Mouse (Mus musculus) thymus, postnatal 25 days (tissue): ENCODE results near the gene Ppp1r15b.
A peak's percentile ranks its signal among the peaks of the same experiment; 100 is the strongest.

ENCODE experiments used
- DNase-seq: peaks from one replicate; pipeline ENCODE4 v3.0.0; 2022

Gene Ppp1r15b

GRCm38 (mm10) chr1:133130638-133131560 lies at the start of gene Ppp1r15b:
TSS of gene Ppp1r15b (plus strand) at chr1:133131143.
- DNase-seq = peak; percentile 97

- DNase-seq = no peak
These were observed 47.9 kb upstream of the Ppp1r15b start for GRCm38 (mm10) chr1:133083003-133083546.

GRCm38 (mm10) chr1:133083942-133084625 lies 46.9 kb upstream of the Ppp1r15b start:
- no peak for DNase-seq

GRCm38 (mm10) chr1:133084708-133085416 lies 46.1 kb upstream of the Ppp1r15b start:
- no peak for DNase-seq

- no peak for DNase-seq
These were observed 45.6 kb upstream of the Ppp1r15b start for GRCm38 (mm10) chr1:133085417-133085742.

- DNase-seq = no peak
These were observed 44.1 kb upstream of the Ppp1r15b start for GRCm38 (mm10) chr1:133086804-133087203.

GRCm38 (mm10) chr1:133087206-133087905 lies 43.6 kb upstream of the Ppp1r15b start:
- peak; percentile 47 for DNase-seq

- no peak for DNase-seq
These were observed 42.7 kb upstream of the Ppp1r15b start for GRCm38 (mm10) chr1:133088196-133088595.

- no peak for DNase-seq
These were observed 41.5 kb upstream of the Ppp1r15b start for GRCm38 (mm10) chr1:133089415-133089814.

- DNase-seq = no peak
These were observed 40.3 kb upstream of the Ppp1r15b start for GRCm38 (mm10) chr1:133090641-133091040.

GRCm38 (mm10) chr1:133091483-133091882 lies 39.5 kb upstream of the Ppp1r15b start:
- no peak for DNase-seq

- DNase-seq = no peak
These were observed 37.2 kb upstream of the Ppp1r15b start for GRCm38 (mm10) chr1:133093719-133094118.

GRCm38 (mm10) chr1:133100980-133101798 lies 29.8 kb upstream of the Ppp1r15b start:
- peak; percentile 74 for DNase-seq

GRCm38 (mm10) chr1:133102108-133102507 lies 28.8 kb upstream of the Ppp1r15b start:
- DNase-seq = no peak

GRCm38 (mm10) chr1:133103315-133103714 lies 27.6 kb upstream of the Ppp1r15b start:
- DNase-seq = no peak

GRCm38 (mm10) chr1:133103871-133104270 lies 27.1 kb upstream of the Ppp1r15b start:
- no peak for DNase-seq

- DNase-seq = no peak
These were observed 14.8 kb upstream of the Ppp1r15b start for GRCm38 (mm10) chr1:133116108-133116507.

GRCm38 (mm10) chr1:133118127-133118526 lies 12.8 kb upstream of the Ppp1r15b start:
- DNase-seq = no peak

GRCm38 (mm10) chr1:133118844-133119243 lies 12.1 kb upstream of the Ppp1r15b start:
- DNase-seq = no peak

- no peak for DNase-seq
These were observed 10.8 kb upstream of the Ppp1r15b start for GRCm38 (mm10) chr1:133119931-133120712.

- no peak for DNase-seq
These were observed 9.7 kb upstream of the Ppp1r15b start for GRCm38 (mm10) chr1:133121246-133121645.
